Mouse (Mus musculus): ENCODE results near the gene Scn3a. TPM values are rescaled to one million over a fixed set of nuclear protein-coding genes. Genes with fewer than 3 reads are reported as not detected.

Scn3a gene
- polyA plus RNA-seq, 1 experiment: 2.7 TPM

DNA sequence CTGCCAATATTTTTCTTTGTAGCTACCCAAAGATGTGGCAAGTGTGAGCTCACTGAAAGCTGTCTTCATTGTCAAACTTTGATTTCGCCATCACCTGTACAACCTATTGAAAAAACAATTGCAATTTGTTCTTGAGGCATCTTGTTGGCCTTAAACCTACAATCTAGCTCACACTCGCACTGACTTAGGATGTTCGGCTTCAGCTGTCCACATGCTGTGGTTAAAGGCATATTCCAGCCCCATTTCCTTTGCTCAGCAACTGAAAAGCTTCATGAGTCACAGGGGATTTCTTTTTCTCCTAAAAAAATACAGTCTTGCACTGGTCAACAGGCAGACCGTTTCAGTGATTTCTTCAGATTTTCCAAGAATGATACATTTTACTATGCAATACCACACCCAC, 124.3 kb downstream of the Scn3a start:
- TF ChIP-seq POLR2A (IDR thresholded peaks at IDR 0.05; ENCODE audit: borderline replicate concordance, insufficient read depth, low read length) (no peak), CTCF (IDR thresholded peaks at IDR 0.05; ENCODE audit: borderline replicate concordance, insufficient read depth, low read depth, low read length) (no peak)

DNA sequence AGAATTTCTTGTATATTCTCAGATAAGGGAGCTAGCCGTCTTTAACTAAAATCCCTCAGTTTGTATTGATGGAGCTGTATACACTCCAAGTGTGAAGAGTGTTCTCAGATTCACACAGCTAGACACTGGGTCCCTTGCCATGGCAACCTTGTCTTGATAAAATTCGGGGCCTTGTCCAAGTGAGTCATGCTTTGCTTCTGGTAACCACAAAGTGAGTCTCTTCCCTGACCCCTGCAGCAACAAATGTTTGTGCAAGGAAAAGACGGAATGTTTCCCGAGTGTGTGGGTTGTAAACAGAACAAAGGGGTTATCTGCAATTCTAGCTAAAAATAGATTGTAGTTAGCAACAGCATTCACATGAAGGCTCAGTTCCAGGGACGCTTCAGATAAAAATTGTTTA, 125.9 kb downstream of the Scn3a start:
- H3K27ac ChIP-seq (ENCODE audit: insufficient read depth, low read length): no peak overlapping the region
- H3K4me1 ChIP-seq (ENCODE audit: control insufficient read depth, insufficient read depth, low read length): no peaks in the 10 kb centered on the region
- no peak overlapping the region for H3K4me3 ChIP-seq (replicated peaks; ENCODE audit: insufficient read depth, low read depth, low read length)
- no peak for DNase-seq
- TF ChIP-seq POLR2A (IDR thresholded peaks at IDR 0.05; ENCODE audit: borderline replicate concordance, insufficient read depth, low read length) (no peak), CTCF (IDR thresholded peaks at IDR 0.05; ENCODE audit: borderline replicate concordance, insufficient read depth, low read depth, low read length) (no peak)
- WGBS: 22% methylated on average over 5 of the region's 5 CpGs
- no peaks in the 10 kb centered on the region for H3K27me3 ChIP-seq (ENCODE audit: control insufficient read depth, insufficient read depth, low read length)

More for the DNA sequence above, 124.3 kb downstream of the Scn3a start:
- H3K4me3 ChIP-seq (replicated peaks; ENCODE audit: insufficient read depth, low read depth, low read length): no peak overlapping the region
- WGBS: 89% methylated on average over 4 of the region's 4 CpGs
- DNase-seq: no peak
- no peaks in the 10 kb centered on the region for H3K27me3 ChIP-seq (ENCODE audit: control insufficient read depth, insufficient read depth, low read length)
- H3K27ac ChIP-seq (ENCODE audit: insufficient read depth, low read length): no peak overlapping the region
- no peaks in the 10 kb centered on the region for H3K4me1 ChIP-seq (ENCODE audit: control insufficient read depth, insufficient read depth, low read length)

DNA sequence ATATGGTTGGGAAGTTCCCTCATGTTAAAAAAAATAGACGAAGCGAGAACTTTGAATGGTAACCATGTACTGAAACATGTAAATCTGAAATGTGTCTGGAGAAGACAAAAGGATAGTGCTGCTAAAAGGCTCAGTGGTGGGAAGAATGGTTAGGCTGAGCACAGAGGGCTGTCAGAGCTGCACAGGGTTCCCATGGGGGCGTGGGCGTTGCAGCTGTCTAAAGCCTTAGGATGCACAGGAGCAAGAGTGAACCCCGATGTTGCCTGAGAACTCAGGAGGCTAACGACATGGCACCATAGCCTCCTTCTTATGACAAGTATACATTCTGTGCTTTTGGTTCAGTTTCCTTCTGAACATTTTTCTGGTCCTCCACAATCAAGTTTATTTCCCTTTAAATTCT, 126.3 kb downstream of the Scn3a start:
- Histone ChIP-seq H3K4me3 (replicated peaks; ENCODE audit: insufficient read depth, low read depth, low read length) (no peak overlapping the region), H3K27ac (ENCODE audit: insufficient read depth, low read length) (no peak overlapping the region), H3K27me3 (ENCODE audit: control insufficient read depth, insufficient read depth, low read length) (no peaks in the 10 kb centered on the region), H3K4me1 (ENCODE audit: control insufficient read depth, insufficient read depth, low read length) (no peaks in the 10 kb centered on the region)
- no peak for DNase-seq
- no peak for TF ChIP-seq POLR2A (IDR thresholded peaks at IDR 0.05; ENCODE audit: borderline replicate concordance, insufficient read depth, low read length)
- no peak for TF ChIP-seq CTCF (IDR thresholded peaks at IDR 0.05; ENCODE audit: borderline replicate concordance, insufficient read depth, low read depth, low read length)
- 38% methylated on average over 6 of the region's 6 CpGs for WGBS

DNA sequence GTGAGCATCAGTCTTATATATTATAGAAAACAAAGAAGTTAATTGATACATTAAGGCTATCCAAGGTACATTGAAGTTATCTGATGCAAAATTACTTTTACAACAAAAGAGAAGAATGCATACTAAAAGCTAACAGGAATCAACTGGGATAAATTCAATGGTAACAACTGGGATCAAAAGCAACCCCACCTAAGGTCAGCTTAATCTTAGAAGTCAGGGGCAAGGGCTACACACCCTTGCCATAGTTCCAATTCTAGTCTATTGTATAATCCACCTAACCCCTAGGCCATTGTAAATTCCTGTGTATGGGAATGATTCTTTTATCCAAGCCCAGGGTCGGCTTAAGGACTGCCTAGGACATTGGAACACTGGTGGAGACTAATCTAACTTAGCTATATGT, 130.5 kb downstream of the Scn3a start:
- H3K4me1 ChIP-seq (ENCODE audit: control insufficient read depth, insufficient read depth, low read length): no peaks in the 10 kb centered on the region
- no peak for DNase-seq
- TF ChIP-seq CTCF (IDR thresholded peaks at IDR 0.05; ENCODE audit: borderline replicate concordance, insufficient read depth, low read depth, low read length) (no peak), POLR2A (IDR thresholded peaks at IDR 0.05; ENCODE audit: borderline replicate concordance, insufficient read depth, low read length) (no peak)
- H3K27ac ChIP-seq (ENCODE audit: insufficient read depth, low read length): no peak overlapping the region
- no peaks in the 10 kb centered on the region for H3K27me3 ChIP-seq (ENCODE audit: control insufficient read depth, insufficient read depth, low read length)
- 77% methylated on average over 1 of the region's 1 CpGs for WGBS
- no peak overlapping the region for H3K4me3 ChIP-seq (replicated peaks; ENCODE audit: insufficient read depth, low read depth, low read length)

DNA sequence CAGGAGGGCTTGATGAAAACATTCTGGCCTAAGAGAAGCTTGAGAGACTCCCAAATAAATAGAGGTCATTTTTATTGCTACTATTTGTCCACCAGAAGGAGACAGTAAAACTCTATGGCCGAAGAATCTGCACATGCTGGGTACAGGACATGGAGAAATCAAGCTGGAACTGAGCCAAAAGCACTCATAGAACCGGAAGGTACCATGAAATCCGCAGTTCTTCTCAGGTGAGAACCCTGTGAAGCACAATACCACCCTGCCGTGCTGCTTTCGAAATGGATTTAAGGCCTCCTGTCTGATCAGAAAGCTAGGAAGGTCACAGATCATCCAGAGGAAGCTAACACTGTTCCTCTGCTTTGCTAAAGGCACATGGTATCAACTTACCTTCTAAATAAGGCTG, 143.9 kb downstream of the Scn3a start:
- no peak for DNase-seq
- Histone ChIP-seq H3K27me3 (ENCODE audit: control insufficient read depth, insufficient read depth, low read length) (no peaks in the 10 kb centered on the region), H3K4me3 (replicated peaks; ENCODE audit: insufficient read depth, low read depth, low read length) (no peak overlapping the region), H3K4me1 (ENCODE audit: control insufficient read depth, insufficient read depth, low read length) (no peaks in the 10 kb centered on the region), H3K27ac (ENCODE audit: insufficient read depth, low read length) (no peak overlapping the region)
- WGBS: 31% methylated on average over 5 of the region's 5 CpGs
- TF ChIP-seq CTCF (IDR thresholded peaks at IDR 0.05; ENCODE audit: borderline replicate concordance, insufficient read depth, low read depth, low read length) (no peak), POLR2A (IDR thresholded peaks at IDR 0.05; ENCODE audit: borderline replicate concordance, insufficient read depth, low read length) (no peak)

DNA sequence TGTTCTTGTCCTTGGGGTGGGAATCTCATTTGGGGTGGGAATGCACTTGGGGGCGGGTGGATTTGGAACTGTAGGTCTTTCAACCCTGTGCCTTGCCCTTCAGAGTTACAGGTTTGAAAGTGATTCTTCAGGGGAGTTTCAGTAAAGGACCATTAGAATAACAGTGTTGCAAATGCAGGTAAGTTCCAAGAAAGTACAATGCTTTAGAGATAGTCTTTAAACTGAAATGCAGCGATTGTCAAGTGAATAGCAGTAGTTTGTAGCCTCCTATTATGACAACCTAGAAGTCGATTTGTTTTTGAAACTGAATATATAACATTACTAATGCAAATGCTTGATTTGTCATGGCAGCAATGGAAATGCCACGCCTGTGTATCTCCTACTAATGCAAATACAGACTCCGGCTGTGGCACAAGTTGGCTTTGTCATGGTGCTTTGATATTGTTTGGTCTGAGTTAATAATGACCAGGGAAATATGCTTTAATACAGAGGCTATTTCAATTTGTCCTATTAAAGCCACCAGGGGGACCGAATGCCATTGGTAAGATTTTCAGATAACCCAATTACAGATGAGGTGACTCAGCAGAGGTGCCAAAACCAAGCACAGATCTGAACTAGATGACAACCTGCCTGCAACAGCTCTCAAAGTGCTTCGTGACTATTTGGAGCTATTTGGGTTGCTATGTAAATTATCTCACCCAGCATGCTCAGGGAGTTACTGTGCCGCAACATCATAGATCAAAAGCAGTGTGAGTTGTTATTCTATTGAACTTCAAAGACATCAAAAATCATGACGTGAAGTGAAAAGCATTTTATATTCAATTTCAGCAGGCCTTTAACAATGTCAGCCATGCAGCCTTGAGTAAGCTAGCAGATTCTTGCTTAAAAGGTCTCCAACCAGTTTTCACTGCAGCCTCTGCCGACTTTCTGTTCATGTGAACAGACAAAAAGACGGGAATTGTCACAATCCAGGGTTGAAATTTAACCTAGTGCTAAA, 145.9 kb downstream of the Scn3a start:
- WGBS: 43% methylated on average over 11 of the region's 11 CpGs
- H3K27ac ChIP-seq (ENCODE audit: insufficient read depth, low read length): no peak overlapping the region
- no peak for DNase-seq
- H3K27me3 ChIP-seq (ENCODE audit: control insufficient read depth, insufficient read depth, low read length): no peaks in the 10 kb centered on the region
- H3K4me3 ChIP-seq (replicated peaks; ENCODE audit: insufficient read depth, low read depth, low read length): no peak overlapping the region
- no peaks in the 10 kb centered on the region for H3K4me1 ChIP-seq (ENCODE audit: control insufficient read depth, insufficient read depth, low read length)
- TF ChIP-seq POLR2A (IDR thresholded peaks at IDR 0.05; ENCODE audit: borderline replicate concordance, insufficient read depth, low read length) (no peak), CTCF (IDR thresholded peaks at IDR 0.05; ENCODE audit: borderline replicate concordance, insufficient read depth, low read depth, low read length) (no peak)

DNA sequence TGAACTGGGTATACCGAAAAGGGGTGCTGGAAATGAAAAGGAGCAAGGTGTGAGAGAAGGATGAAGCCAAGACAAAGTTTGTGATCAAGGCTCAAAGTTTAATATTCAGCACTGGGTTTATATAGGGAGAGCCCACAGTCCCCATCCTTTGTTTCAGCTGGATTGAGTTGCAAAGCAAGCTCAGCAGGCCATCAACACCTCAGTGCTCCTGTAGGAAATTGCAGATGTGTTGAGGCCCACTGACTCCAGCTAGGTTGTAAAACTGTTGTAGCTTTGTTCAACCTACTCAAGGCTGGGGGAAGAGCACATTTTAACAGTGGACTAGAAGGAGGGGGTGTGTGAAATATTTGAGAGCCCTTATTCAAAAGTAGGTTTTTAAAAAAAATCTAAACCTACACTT, 148.8 kb downstream of the Scn3a start:
- TF ChIP-seq CTCF (IDR thresholded peaks at IDR 0.05; ENCODE audit: borderline replicate concordance, insufficient read depth, low read depth, low read length) (no peak), POLR2A (IDR thresholded peaks at IDR 0.05; ENCODE audit: borderline replicate concordance, insufficient read depth, low read length) (no peak)
- Histone ChIP-seq H3K27me3 (ENCODE audit: control insufficient read depth, insufficient read depth, low read length) (no peaks in the 10 kb centered on the region), H3K4me3 (replicated peaks; ENCODE audit: insufficient read depth, low read depth, low read length) (no peak overlapping the region), H3K27ac (ENCODE audit: insufficient read depth, low read length) (no peak overlapping the region), H3K4me1 (ENCODE audit: control insufficient read depth, insufficient read depth, low read length) (no peaks in the 10 kb centered on the region)
- WGBS: 70% methylated on average over 1 of the region's 1 CpGs
- no peak for DNase-seq

DNA sequence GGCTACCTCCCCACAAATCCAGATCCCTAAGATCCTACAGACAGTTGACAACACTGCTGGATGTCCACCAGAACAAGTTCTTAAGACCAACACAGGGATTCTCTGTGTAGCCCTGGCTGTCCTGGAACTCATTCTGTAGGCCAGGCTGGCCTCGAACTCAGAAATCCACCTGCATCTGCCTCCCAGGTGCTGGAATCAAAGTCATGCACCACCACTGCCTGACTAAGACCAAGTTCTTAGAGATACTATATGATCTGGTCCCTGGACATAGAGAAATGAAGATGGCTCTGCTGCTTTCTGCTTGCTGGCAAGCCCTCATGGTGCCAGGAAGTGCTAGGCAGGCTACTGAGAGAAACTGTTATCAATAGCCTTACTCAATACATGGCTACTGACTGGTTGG, 150.9 kb downstream of the Scn3a start:
- Histone ChIP-seq H3K27me3 (ENCODE audit: control insufficient read depth, insufficient read depth, low read length) (no peaks in the 10 kb centered on the region), H3K27ac (ENCODE audit: insufficient read depth, low read length) (no peak overlapping the region), H3K4me1 (ENCODE audit: control insufficient read depth, insufficient read depth, low read length) (no peaks in the 10 kb centered on the region), H3K4me3 (replicated peaks; ENCODE audit: insufficient read depth, low read depth, low read length) (no peak overlapping the region)
- WGBS: 97% methylated on average over 1 of the region's 1 CpGs
- no peak for TF ChIP-seq POLR2A (IDR thresholded peaks at IDR 0.05; ENCODE audit: borderline replicate concordance, insufficient read depth, low read length)
- no peak for TF ChIP-seq CTCF (IDR thresholded peaks at IDR 0.05; ENCODE audit: borderline replicate concordance, insufficient read depth, low read depth, low read length)
- no peak for DNase-seq

Measured in cerebellum, adult 2 months (tissue).